Mouse (Mus musculus): ENCODE results near the gene Ptpn7.
"Not testable (repeated sequence)": the region's sequence is repeated elsewhere in the genome, so short reads cannot be mapped to it uniquely, and the experiment has no call there.

Gene Ptpn7

DNA sequence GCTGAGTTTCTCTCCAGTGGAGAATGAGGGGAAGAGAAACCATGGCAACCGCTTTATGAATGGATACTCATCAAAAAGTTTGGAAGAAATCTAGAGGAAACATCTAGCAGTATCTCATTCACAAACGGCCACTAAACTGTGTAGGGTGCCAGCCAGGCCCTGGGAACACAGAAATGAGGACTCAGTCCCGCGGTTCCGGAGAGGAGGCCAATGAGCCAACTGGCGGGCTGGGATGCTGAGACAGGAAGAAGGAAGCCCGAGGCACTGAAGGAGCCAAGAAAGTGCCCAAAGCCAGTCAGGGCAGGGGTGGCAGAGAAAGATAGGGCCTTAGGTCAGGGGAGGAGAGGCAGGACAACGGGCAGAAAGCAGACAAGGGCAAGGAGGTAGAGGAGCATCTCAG is 53.9 kb downstream of the Ptpn7 start:
- no peak for DNase-seq (ENCODE audit: low read depth, low spot score)

DNA sequence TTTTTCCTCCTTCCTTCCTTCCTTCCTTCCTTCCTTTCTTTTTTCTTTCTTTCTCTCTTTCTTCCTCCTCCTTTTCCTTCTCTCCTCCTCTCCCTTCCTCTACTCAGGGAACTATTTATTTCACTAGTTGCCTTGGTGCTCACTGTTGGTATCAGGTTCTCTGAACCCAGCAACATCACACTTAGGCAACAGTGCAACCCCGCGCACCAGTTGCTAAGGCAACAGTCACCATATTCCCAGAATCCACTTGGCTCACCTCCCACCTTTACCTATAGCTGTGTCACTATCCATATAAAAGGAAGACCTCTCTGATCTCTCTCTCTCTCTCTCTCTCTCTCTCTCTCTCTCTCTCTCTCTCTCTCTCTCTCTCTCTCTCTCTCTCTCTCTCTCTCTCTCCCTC is 54.5 kb downstream of the Ptpn7 start:
- not testable (repeated sequence) for DNase-seq (ENCODE audit: low read depth, low spot score)

DNA sequence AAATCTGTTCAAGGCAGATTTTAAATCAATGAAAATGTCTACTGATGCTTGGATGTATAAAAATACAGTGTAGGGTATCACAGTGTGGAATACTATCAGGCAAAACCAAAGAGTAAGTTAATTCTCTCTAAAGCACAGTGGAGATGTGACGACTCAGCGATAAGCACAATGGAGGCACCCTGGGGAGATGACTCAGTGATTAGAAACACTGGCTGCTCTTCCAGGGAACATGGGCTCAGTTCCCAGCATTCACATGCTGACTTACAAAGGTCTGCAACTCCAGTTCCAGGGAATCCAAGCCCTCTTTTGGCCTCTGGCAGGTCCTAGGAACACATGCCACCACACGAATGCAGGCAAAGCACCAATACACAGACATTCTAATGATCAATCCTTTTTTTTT is 55.7 kb downstream of the Ptpn7 start:
- DNase-seq (ENCODE audit: low read depth, low spot score), result peak; percentile 68

DNA sequence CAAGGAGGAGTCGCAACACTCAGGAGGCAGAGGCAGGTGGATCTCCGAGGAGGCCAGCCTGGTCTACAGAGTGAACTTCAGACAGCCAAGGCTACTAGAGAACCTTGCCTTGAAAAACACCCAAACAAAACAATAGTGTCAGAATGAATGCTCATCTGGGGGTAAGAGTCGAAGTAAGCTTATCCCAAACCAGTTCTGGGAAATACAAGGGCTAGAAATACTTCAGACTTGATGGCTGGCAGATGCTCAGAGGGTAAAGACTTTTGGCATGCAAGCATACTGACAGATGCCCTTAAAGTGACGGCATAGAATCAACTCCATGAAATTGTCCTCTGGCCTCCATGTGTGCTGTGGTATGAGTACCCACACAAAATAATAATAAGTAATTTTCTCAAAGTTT is 56.7 kb downstream of the Ptpn7 start:
- no peak for DNase-seq (ENCODE audit: low read depth, low spot score)

DNA sequence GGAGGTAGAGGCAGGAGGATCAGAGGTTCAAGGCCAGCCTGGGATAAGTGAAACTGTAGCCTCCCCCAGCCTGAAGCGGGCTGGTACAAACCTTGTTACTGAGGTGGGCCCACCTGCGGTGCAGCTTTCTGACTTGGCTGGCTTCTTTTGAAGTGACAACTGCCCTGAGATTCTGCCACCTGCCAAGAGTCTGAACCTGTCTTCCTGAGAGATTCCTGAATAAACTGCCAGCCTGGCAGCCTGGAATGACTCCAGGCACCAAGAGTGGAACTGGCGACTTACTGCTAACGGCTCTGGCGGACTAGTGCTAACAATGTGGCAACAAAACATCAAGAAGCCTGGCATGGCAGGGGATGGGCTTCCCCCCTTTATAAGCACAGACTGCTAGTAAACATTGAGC is 61.8 kb downstream of the Ptpn7 start:
- DNase-seq (ENCODE audit: low read depth, low spot score), result not testable (repeated sequence)
